Mouse (Mus musculus) c-Kit-positive CD71-positive TER-119-positive erythroid progenitor cells, embryonic 14.5 days (primary cell): ENCODE data around the gene Fmn2.

Source experiments
- DNase-seq: peaks from one replicate; pipeline ENCODE4 v3.0.0-alpha.2; 2013; ENCODE audit warnings: low spot score

Gene Fmn2

DNA sequence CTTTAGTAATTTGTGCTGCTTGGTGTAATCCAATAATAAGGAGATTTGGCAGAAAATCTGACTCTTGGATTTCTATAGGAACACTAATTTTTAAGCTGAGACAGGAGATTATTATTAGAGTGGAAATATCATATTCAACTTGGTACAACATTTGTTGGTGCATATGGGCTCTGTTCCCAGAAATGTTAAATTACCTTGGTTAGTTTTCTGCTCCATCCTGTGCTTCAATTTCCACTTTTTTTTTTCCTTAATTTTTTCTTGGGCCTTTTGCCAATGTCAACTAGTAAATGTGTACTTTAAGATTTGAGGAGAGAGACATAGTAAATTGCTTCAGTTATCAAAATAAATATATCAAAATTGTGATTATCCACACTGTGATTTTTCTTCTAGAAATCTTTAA lies 163.5 kb downstream of the Fmn2 start:
- DNase-seq, result no peak

DNA sequence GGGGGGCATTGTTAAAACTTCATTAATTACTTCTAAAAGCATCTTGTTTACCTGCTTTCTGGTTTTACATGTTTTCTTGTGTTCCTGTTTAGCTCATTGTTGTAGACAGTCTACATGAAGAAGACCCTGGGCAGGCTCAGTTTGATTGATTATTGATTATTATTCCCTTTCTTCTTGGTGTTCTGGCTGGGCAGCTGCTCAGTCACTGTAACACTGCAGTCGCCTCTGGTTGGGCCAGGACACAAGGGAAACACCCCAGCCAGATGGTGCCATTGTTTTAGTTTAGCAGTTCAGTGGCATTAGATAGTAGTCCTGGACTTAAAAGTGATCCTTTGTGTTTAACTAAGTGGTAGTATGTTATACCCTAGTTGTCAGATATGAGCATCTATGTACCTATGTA lies 167.5 kb downstream of the Fmn2 start:
- DNase-seq, result no peak

DNA sequence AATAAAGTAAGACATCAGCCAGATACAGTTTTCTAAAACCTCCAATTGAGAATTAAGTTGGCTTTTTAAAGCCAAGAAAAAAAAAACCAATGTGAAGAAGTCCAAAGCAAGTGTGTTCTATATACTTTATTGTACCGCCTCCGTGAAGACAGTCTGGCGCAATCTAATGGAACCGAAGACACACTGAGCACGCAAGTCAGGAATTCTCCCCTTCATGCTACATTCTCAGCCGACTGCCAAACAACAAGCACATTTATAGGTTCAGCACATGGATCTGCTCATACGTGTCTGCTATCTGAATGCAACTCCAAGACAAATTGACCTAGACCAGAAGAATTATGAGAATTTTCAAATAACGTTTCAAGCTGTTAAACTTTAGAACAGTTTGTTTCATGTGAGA lies 169.2 kb downstream of the Fmn2 start:
- no peak for DNase-seq

DNA sequence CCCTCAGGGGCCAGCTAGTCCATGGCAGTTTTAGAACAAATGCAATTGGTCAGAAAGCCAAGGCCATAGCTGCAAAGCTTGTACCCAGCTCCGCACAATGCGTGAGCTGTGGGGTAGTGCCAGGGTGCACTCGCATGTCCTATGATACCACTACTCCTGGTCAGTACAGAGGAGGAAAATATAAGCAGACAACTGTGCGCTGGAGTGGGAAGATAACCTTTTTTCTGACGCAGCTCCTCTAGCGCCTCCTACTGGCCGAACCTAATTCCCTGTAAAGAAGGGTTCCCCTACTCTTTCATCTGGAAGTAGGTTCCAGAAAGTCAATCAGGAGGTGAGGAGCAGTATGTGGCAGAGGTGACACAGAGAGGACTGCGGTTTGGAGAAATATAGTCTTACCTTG lies 173.0 kb downstream of the Fmn2 start:
- DNase-seq, result peak; percentile 10

DNA sequence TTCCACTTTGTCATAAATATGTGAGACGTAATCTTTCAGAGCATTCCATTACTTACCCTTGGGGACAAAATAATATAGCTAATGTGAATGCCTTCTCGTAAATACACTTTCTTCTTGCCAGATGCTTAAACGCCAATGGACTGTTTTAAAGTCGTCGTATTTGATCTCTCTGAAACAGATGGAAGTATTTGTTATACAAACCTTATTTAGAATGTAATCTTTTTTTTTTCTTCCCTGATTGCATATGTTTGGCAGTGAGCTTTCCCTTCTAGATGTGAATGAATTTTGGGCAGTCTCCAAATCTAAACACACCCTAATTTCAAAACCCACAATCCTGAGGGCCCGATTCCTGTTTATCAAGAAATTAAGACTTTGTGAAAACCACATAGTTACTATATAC lies 173.7 kb downstream of the Fmn2 start:
- DNase-seq, result no peak

DNA sequence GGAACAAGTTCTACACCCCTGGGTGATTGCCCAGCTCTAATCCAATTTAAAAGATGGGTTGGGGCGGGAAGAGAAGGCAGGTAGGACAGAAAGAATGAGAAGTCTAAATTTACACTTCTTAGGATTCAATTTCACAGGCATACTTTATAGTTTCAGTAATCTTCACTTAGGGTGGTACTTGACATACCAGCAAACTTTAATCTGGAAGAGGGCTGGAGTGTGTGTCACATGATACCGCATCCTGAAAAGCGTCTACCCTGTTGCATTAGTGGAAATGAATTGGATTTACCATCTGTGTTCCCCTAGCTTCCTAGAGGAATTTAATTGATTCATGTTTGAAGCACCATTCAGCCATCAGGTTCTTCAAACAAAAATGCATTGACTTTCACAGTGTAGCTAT lies 174.6 kb downstream of the Fmn2 start:
- DNase-seq, result no peak

DNA sequence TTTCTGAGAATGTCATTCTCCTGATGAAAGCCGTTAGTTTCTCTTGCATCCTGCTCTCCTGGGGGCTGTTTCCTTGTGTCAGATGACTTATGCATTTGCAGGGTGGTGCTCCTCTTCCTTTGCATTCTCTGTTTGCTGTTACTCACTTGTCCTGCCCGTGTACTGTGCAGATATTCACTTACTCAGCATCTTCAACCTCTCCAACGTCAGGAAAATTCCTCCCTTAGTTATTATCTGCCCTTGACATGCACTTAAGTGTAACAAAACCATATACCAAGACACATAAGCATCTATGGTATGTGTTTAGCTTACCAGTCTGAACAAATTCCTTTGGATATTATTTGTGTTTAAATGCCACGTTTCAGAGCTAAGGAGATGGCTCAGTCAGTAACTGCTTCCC lies 175.6 kb downstream of the Fmn2 start:
- no peak for DNase-seq

DNA sequence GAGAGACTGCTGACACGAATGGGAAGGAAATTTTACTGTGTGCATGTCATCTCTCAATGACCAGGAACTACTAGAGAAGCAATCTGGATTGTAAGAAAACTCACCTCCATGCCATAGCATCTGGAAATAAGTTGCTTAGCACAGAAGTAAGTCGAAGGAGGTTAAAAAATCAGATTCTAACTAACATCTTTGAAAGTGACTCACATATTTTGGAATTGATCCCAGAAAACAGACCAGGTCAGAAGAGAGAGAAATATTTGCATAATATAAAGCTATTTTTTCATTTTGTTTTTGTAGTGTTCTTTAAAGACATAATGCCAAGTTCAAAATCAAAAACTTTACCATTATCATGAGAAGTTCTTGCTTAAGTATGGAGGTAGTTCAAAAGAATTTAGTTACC lies 187.7 kb downstream of the Fmn2 start:
- no peak for DNase-seq

DNA sequence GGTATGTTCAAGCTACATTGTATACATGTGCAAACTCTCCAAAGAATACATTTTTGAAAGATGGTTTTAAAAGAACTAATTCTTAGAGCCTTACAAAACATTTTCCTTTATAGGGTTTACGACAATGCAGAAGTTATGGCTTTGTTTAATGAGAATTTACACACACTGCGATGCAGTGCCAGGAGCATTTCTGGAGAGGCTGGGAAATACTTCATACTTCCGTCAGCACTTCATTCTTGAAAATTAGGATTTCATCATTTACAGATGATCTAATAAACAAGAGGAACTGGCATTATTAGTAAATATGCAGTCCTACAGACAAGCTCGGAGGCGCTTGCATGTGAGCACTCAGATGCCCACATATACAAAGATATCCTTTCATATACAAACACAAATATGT lies 199.2 kb downstream of the Fmn2 start:
- no peak for DNase-seq

DNA sequence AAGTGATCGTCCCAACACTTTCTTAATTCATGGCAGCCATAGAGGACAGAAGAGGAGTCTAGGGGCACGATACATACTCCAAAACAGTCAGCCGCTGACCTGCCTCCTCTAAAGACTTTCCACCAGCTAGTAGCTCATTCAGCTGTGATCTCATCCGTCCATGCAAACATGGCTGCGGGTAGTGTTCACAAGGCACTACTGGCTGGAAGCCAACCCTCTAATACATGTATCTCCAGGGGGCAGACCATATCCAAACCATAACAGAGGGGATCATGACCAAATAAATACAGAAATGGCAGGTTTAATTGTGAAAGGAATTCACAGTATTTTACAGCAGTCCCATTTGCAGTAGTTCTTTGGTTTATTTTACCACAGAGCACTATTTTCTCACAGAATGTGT lies 200.2 kb downstream of the Fmn2 start:
- DNase-seq, result no peak

DNA sequence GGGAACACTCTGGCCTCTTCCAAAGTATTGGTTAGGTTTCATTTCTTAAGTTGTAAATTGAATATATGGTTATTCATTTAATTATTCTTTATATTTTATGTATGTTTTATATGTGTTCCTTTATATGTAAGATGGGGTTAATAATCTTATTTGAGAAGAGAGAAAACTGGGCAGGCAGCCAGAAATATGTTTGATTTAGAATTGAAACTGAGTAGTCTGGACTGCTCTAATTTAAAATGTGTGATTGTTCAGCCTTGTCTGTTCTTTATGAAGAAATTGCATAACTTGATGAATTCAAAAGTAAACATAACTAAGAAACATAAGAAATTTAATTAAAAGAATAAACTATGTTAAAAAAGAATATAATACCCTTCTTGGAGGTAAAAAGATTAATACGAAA lies 202.3 kb downstream of the Fmn2 start:
- DNase-seq, result no peak

DNA sequence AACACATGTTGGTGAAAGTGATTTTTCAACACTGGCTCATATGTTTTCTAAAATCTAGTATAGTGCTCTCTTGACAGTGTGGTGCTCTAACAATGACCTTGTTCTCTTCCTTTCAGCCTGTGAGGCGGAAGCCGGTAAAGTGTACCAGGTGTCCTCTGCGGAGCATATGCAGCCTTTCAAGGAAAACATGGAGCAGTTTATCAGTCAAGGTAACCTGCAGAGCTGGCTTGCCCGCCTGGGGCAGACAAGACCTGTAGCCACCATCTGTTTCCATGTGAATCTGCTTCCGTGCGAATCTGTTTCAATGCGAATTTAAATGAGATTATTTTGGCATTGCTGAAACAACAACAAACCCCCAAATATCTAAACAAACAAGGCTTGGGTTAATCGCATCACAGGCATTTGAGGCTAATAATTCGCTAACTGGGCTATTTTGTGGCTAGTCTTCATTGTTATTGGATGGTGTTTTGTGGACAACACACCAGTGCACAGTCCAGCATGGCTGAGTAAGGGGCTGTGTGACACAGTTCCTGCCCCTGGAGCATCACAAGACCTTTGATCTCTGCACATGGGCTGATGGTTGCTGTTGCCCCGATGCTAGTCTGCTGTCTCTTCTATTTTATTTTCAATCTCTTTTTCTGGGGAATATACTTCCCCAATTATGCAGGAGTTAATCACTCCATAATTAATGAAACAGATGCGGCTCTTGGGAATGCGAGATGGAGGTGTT lies 218.3 kb downstream of the Fmn2 start:
- no peak for DNase-seq

DNA sequence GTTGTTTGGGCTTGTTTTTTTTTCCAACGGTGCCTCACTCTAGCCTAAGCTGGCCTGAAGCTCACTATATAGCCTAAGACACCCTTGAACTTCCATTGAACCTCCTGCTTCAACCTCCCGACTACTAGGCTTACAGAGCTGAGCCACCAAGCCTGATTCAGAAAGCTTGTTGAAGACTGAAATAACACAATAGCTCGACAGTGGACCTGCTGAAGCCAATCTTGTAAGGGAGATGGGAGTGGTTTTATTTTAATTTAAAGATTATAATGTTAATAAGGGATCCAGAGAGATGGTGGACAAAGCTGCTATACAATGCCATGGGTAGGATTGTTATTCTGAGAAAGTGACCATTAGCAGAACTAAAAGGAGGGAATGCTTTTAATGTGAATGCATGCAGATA lies 227.1 kb downstream of the Fmn2 start:
- DNase-seq, result no peak

DNA sequence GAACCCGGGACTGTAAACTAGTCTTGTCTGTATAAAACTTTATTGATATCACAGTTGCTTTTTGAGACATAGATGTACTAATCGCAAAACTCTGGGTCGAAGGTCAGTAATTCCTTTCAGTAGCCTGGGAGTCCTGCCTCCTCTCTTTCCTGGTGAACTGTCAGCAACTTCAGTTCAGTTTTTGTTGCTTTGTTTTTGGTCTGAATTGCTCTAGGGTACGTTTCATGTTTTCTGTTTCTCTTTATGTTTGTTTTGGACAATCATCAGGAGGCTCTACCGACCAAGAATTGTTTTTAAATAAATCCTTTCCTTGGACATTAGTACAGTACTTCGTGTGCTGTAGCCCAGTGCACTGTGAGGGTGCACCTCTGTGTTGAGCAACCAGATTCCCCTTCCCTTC lies 231.1 kb downstream of the Fmn2 start:
- no peak for DNase-seq

DNA sequence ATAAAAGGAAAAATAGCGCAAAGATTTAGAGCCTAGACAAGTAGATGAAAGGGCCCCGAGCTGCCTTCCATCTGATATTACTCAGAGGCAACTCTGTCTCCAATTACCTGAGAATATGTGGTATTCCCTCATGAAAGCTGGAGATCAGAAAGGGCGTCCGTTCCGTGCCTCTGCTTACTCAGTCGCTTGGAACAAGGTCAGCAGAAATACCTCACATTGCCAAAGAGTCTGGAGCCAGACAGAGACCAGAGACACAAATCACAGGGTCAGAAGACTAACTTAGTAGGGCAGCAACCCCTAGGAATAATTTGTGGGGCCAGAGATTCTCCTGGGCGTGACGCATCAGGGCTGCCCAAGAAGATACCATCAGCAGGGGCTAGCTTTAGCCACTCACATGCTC lies 237.3 kb downstream of the Fmn2 start:
- no peak for DNase-seq

DNA sequence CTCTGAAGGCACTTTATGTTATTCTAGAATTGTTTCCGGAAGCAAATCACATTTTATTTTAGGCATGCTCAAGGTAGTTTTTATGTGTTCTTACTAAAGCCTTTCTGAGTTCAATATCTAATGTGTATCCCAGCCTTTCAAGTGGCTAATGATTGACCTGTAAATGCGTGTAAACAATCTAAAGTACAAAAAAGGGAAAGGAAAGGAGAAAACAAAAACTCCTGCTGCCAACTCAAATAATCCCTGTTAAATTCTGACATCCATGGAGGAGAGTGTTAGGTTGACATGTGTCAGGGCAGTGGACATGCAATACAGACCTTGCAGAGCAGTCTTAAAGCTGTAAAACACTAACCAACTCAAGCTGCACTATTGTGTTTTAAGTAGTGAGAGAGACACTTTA lies 241.0 kb downstream of the Fmn2 start:
- no peak for DNase-seq

DNA sequence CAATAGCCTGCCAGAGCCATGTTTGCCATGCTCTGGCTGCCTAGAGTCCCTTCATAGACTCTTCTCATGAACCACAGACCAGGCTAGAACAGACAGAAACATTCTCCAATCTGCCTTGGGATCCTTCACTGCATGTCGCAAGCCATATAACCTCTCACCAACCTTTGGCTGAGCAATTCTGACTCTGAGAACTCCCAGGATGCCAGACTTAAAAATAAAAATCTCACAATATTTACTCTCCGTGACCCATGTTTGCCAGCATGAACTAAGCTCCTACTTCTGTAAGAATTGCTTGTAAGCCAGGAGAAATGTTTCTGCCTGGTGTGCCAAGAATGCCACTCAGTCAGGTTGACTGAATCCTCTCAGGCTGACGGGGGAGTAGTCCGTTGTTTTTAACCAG lies 246.9 kb downstream of the Fmn2 start:
- no peak for DNase-seq

DNA sequence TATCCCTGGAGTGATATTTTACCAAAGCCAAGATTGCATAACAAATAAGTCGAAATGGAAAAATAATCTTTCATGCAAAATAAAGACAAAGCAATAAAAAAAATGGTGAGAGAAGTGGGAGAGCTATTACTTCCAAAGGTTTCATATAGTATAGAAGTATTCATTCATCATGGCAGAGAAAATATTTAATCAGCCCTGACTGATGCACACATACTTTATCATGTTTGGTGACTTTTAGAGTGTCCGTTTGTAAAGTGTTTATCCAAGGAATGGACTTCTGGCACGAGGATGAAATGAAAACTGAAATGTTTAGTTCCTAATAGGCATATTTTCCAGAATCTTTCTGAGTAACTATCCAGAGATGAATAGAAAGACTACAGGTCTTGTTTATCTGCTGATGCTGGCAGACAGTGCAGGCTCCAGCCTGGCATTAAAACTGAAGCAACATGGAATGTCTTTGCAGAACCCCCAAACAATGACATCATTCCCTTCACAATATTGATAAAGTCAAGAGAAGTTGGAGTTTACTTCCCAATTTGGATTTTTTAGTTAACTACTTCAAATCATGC lies 249.4 kb downstream of the Fmn2 start:
- DNase-seq, result no peak

DNA sequence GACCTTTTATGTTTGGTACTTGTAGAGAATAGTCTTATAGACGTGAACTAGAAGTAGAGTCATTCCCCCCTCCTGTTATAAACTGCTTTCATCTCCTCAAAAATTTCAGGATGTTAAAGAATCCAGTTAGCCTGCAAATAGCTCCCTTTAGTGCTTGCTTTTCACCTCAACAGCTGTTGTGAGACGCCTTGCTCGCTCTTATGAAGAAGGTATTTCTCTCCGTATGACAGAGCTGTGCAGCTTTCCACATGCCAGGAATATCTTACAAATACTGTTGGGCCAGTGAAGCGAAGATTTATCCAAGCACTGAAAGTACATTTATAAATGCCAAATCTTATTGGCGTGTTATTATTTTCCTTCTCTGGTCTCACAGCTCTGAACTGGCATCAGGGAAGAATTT lies 257.7 kb downstream of the Fmn2 start:
- no peak for DNase-seq

DNA sequence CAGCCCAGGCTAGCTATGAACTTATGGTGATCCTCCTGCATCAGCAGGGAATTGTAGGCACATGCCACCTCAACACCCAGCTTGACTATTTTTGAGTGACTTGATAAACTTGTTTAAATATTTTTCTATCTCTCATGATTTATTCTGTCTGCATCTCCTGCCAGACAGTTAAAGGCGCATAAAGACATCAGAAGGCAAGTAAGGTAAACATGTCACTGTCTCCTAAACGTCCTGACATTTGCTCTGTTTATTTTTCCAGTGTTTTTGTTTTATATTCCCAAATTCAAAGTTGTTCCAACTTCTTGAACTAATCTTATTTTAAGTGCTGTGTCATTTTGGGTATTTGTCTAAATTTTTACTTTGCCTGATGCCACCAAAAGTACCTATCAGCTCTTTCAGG lies 264.1 kb downstream of the Fmn2 start:
- DNase-seq, result no peak

DNA sequence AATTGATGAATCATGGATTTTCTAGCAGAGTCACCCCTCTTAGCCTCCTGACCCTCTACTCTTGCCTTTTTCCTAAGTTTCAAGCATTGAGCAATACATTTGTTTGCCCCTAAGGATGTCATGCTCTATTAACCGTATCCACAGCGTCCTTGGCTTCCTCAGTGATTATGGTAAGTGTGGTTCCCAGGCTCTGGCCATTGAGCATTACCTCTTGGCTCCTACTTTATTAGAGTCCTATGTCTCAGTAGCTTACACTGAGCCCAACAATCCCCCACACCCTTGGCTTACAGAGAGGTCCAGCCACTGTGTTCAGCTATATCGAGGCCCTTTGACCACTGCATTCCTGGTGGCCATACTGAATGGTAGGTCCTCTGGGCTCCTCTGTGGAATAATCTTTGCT lies 265.2 kb downstream of the Fmn2 start:
- DNase-seq, result no peak

DNA sequence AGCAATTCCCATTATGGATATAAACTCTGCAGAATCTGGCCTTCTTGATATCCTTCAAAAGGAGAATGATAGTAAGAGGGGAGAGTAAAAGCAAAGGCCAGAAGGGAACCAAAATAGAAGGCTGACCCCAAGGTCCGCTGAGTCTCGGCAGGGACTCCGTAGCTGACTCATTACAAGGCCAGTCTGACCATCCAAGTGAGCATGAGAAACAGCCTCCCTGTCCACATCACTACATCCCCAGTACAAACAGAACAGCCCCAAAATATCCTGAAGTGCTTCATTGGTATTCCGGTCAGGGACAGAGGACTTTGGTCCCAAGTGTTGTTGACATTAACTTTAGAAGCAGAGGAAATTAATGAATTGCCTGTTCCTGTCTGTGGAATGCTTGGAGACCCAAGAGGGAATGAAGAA lies 270.3 kb downstream of the Fmn2 start:
- DNase-seq, result no peak

DNA sequence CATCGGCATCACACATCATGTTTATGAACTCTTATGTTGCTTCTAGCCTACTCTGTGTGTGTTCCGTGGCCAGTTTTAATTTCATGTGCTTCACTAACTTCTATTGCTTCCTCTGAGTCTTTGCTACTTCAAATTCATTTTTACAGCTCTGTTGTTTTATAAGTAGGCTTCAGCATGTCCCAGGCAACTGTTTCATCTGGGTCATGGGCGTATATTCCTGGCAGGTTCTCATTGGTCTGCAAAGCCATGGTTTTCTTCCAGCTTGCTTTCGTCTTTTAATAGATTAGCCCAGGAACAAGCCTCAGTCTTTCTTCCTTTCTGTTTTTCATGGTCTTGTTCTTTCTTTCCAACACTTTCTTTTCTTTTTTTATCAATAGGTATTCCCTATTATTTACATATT lies 279.4 kb downstream of the Fmn2 start:
- DNase-seq, result no peak

DNA sequence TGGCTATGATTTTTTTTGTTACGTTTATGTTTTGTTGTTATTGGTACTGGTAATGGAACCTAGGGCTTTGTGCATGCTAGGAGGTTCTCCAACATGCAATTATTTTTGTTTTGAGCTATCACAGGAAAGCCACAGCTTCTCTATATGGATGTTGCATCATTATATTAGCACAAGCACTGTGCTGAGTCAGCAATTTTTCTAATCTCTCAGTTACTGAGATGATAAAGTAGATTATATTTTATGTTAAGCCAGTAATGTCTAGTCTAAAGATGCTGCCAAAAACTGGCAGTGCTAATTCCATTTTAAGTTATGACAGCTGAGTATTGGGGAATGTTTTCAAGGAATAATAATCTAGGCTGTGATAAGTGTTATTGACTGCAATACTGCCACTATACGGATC lies 287.0 kb downstream of the Fmn2 start:
- DNase-seq, result no peak
